Mouse (Mus musculus) ES-E14 (cell line): ENCODE measurements around the gene Adad2. TPM values are rescaled to one million over a fixed set of nuclear protein-coding genes. Genes with fewer than 3 reads are reported as not detected.

Experiments
- DNase-seq: peaks from one replicate; pipeline ENCODE4 v3.0.0-alpha.2; 2013; ENCODE audit warnings: low read depth, low spot score
- H3K27ac ChIP-seq: 2 replicates; pipeline ENCODE4 v1.5.1; 2012; ENCODE audit warnings: low read depth, mild to moderate bottlenecking, low read length, moderate library complexity, mixed read lengths; ENCODE audit not compliant: poor library complexity, insufficient read depth, severe bottlenecking
- H3K36me3 ChIP-seq: 2 replicates; pipeline ENCODE4 v1.6.1; 2012; ENCODE audit warnings: mild to moderate bottlenecking, low read length, moderate library complexity, mixed read lengths; ENCODE audit not compliant: control insufficient read depth, poor library complexity, insufficient read depth, severe bottlenecking
- H3K4me1 ChIP-seq, 2 experiments: fragments of 150-350 bp in 1 of 2; sonication (generic) in 1 of 2; 2 replicates each; pipeline ENCODE4 v1.6.1; 2012; ENCODE audit warnings: low read length in 2 of 2, mild to moderate bottlenecking in 1 of 2, mixed read lengths in 1 of 2; ENCODE audit not compliant: control insufficient read depth in 2 of 2, insufficient read depth in 2 of 2, poor library complexity in 1 of 2
- H3K4me3 ChIP-seq, 2 experiments: fragments of 150-350 bp in 1 of 2; sonication (generic) in 1 of 2; 2 replicates each; pipeline ENCODE4 v1.5.1; 2012; ENCODE audit warnings: low read length in 2 of 2, low read depth in 1 of 2, mild to moderate bottlenecking in 1 of 2, mixed read lengths in 1 of 2; ENCODE audit not compliant: insufficient read depth in 1 of 2, poor library complexity in 1 of 2, severe bottlenecking in 1 of 2
- H3K9ac ChIP-seq: 2 replicates; pipeline ENCODE4 v1.6.1; 2012; ENCODE audit warnings: low read depth, mild to moderate bottlenecking, low read length, mixed read lengths; ENCODE audit not compliant: poor library complexity, insufficient read depth, severe bottlenecking
- H3K9me3 ChIP-seq: fragments of 150-350 bp; sonication (generic); 2 replicates; pipeline ENCODE4 v1.6.1; 2012; ENCODE audit warnings: low read depth, mild to moderate bottlenecking, low read length; ENCODE audit not compliant: control insufficient read depth, insufficient read depth
- CHD2 ChIP-seq: IDR thresholded peaks from 2 replicates; pipeline ENCODE4 v1.6.1; 2014; ENCODE audit warnings: mild to moderate bottlenecking, low read depth, low read length, inconsistent platforms
- HCFC1 ChIP-seq: IDR thresholded peaks from 2 replicates; pipeline ENCODE4 v1.6.1; 2012; ENCODE audit warnings: low read length, inconsistent platforms, borderline replicate concordance; ENCODE audit not compliant: insufficient read depth
- MAFK ChIP-seq: IDR thresholded peaks from 2 replicates; pipeline ENCODE4 v1.6.1; 2014; ENCODE audit warnings: mild to moderate bottlenecking, low read depth, low read length, inconsistent platforms; ENCODE audit not compliant: insufficient read depth
- ZC3H11A ChIP-seq: IDR thresholded peaks from 2 replicates; pipeline ENCODE4 v1.6.1; 2012; ENCODE audit warnings: low read depth, mild to moderate bottlenecking, inconsistent platforms, low read length, borderline replicate concordance
- ZNF384 ChIP-seq: IDR thresholded peaks from 2 replicates; pipeline ENCODE4 v1.6.1; 2012; ENCODE audit warnings: low read depth, low read length, inconsistent platforms
- in situ Hi-C, 2 experiments: fragments of 600-800 bp; cut with MboI; formaldehyde crosslinking; loops; one replicate each; pipeline ENCODE4 v1.15.1; 2025; ENCODE audit warnings: low sequenced_read_pairs in 2 of 2, inconsistent platforms in 1 of 2; ENCODE audit not compliant: unreplicated experiment in 2 of 2
- total RNA-seq: library from RNA; depleted of rRNA; stranded (reverse); fragments of 300-350 nt; gene quantifications from 2 replicates; pipeline ENCODE4 v1.2.3, GENCODE M21; 2012; rRNA removed

Gene Adad2
- total RNA-seq, 1 experiment, result 6.8 TPM

- Histone ChIP-seq H3K4me3 (no peak overlapping the region), H3K4me1 (peaks cover 0 to 1% of the 10 kb centered on the region in 2 experiments; a peak in 1 of 4 replicates), H3K27ac (no peak overlapping the region), H3K36me3 (no peaks in the 10 kb centered on the region), H3K9me3 (no peaks in the 10 kb centered on the region), H3K9ac (no peak overlapping the region)
- in situ Hi-C loops, result no loop called here
- TF ChIP-seq ZC3H11A (no peak), ZNF384 (no peak), CHD2 (no peak), HCFC1 (no peak), MAFK (no peak)
- no peak for DNase-seq
Measured at GRCm38 (mm10) chr8:119663440-119663839, 50.9 kb downstream of the Adad2 start.

GRCm38 (mm10) chr8:119665270-119665669 lies 52.7 kb downstream of the Adad2 start:
- no peak overlapping the region for H3K9ac ChIP-seq
- H3K9me3 ChIP-seq, result no peaks in the 10 kb centered on the region
- H3K4me1 ChIP-seq, result peaks cover 0 to 4% of the 10 kb centered on the region in 2 experiments; a peak in 1 of 4 replicates
- in situ Hi-C loops, result no loop called here
- no peak overlapping the region for H3K27ac ChIP-seq
- no peak overlapping the region for H3K4me3 ChIP-seq
- TF ChIP-seq ZC3H11A (no peak), HCFC1 (no peak), ZNF384 (no peak), CHD2 (no peak), MAFK (no peak)
- no peak for DNase-seq
- no peaks in the 10 kb centered on the region for H3K36me3 ChIP-seq

Other genes starting within 250 kb of the Adad2 start
- 4.9 and 5.8 TPM in 2 replicates for gene Mlycd, start 217.9 kb upstream of the Adad2 start, total RNA-seq
- gene Osgin1, start 178.6 kb upstream of the Adad2 start, total RNA-seq, result 0.32 and 0.36 TPM in 2 replicates
- 4.5 and 8.5 TPM in 2 replicates for gene Necab2, start 166.0 kb upstream of the Adad2 start, total RNA-seq
- gene Slc38a8, start 111.0 kb upstream of the Adad2 start, total RNA-seq, result 0.16 and 0.85 TPM in 2 replicates
- 167 and 198 TPM in 2 replicates for gene Mbtps1, start 54.0 kb upstream of the Adad2 start, total RNA-seq
- gene Hsdl1, start 37.6 kb upstream of the Adad2 start, total RNA-seq, result 19.5 and 19.7 TPM in 2 replicates
- 0.79 and 1.0 TPM in 2 replicates for gene Dnaaf1, start 37.5 kb upstream of the Adad2 start, total RNA-seq
- 24.8 and 28.3 TPM in 2 replicates for gene Taf1c, start 7.5 kb upstream of the Adad2 start, total RNA-seq
- 0.67 and 0.74 TPM in 2 replicates for gene Kcng4, start 22.9 kb downstream of the Adad2 start, total RNA-seq
- gene Wfdc1, start 53.6 kb downstream of the Adad2 start, total RNA-seq, result 0.13 TPM in 1 of 2 replicates, not detected in the other
- gene Atp2c2, start 87.3 kb downstream of the Adad2 start, total RNA-seq, result 0.80 and 0.90 TPM in 2 replicates
- 7.0 and 9.2 TPM in 2 replicates for gene Tldc1, start 165.7 kb downstream of the Adad2 start, total RNA-seq
- 40.5 and 73.3 TPM in 2 replicates for gene Cotl1, start 227.8 kb downstream of the Adad2 start, total RNA-seq
- gene Klhl36, start 249.5 kb downstream of the Adad2 start, total RNA-seq, result 3.2 and 3.6 TPM in 2 replicates